Mouse (Mus musculus) liver, adult 2 months (tissue): Measurements from ENCODE around the gene Cyp27b1.
A peak's percentile ranks its signal among the peaks of the same experiment; 100 is the strongest.

Experiments
- CTCF ChIP-seq: fragments of 200-500 bp; IDR thresholded peaks from 2 replicates; pipeline ENCODE4 v1.5.1; 2011; ENCODE audit warnings: low read depth, low read length, control low read depth
- POLR2A ChIP-seq: fragments of 200-500 bp; IDR thresholded peaks from 2 replicates; pipeline ENCODE4 v1.6.1; 2011; ENCODE audit warnings: low read length, control low read depth; ENCODE audit not compliant: insufficient read depth; ENCODE audit errors: extremely low read depth

DNA sequence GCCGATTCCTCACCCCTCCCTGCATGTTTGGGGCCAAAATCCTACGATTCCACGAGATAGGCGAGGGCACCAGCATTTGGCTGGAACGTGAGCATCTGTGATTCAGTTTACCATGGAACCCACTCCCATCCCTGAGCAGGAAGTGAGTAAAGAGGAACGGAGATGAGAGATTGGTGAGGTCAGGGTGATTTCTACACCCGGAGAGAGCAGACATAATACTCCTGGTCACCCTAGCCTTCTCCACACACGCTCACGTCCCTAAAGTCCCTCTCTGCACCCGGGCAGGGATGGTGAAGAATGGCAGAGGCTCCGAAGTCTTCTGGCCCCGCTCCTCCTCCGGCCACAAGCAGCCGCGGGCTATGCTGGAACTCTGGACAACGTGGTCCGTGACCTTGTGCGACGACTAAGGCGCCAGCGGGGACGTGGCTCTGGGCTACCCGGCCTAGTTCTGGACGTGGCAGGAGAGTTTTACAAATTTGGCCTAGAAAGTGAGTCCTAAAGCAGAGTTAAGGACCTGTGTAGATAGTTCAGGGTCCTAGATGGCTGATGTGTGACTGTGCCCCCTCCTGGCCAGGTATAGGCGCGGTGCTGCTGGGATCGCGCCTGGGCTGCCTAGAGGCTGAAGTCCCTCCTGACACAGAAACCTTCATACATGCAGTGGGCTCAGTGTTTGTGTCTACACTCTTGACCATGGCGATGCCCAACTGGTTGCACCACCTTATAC lies 1.5 kb downstream of the Cyp27b1 start:
- TF ChIP-seq CTCF (peak; percentile 34; the same call in 1 of the 2 replicates), POLR2A (no peak)
